Mouse (Mus musculus) 3T3-L1 (cell line): ENCODE results near the gene Rpl19.

Experiments used
- DNase-seq: peaks from one replicate; pipeline ENCODE4 v3.0.0-alpha.2; 2015; ENCODE audit warnings: low read depth, low spot score

Rpl19 gene

GRCm38 (mm10) chr11:98026570-98027296 is at the start of gene Rpl19:
Rpl19 (plus strand) TSS chr11:98026710.
- peak; percentile 87 for DNase-seq

- no peak for DNase-seq
Measured at GRCm38 (mm10) chr11:97977797-97978196, 48.7 kb upstream of the Rpl19 start.

- no peak for DNase-seq
Measured at GRCm38 (mm10) chr11:97978392-97978791, 48.1 kb upstream of the Rpl19 start.

- DNase-seq, result no peak
Measured at GRCm38 (mm10) chr11:97979824-97980495, 46.5 kb upstream of the Rpl19 start.

GRCm38 (mm10) chr11:97980531-97980966 is 46.0 kb upstream of the Rpl19 start:
- peak; percentile 54 for DNase-seq

- DNase-seq, result no peak
Measured at GRCm38 (mm10) chr11:97982721-97983120, 43.8 kb upstream of the Rpl19 start.

GRCm38 (mm10) chr11:97983506-97983905 is 43.0 kb upstream of the Rpl19 start:
- DNase-seq, result no peak

GRCm38 (mm10) chr11:97983983-97984382 is 42.5 kb upstream of the Rpl19 start:
- DNase-seq, result peak; percentile 55

- no peak for DNase-seq
Measured at GRCm38 (mm10) chr11:97985727-97986677, 40.5 kb upstream of the Rpl19 start, which contains the start of gene Plxdc1. Plxdc1 (minus strand) TSS chr11:97986444.

GRCm38 (mm10) chr11:97986738-97987465 is 39.6 kb upstream of the Rpl19 start:
- DNase-seq, result no peak

- DNase-seq, result peak; percentile 98
Measured at GRCm38 (mm10) chr11:97987551-97988526, 38.7 kb upstream of the Rpl19 start.

GRCm38 (mm10) chr11:97988530-97989096 is 37.9 kb upstream of the Rpl19 start:
- peak; percentile 97 for DNase-seq

GRCm38 (mm10) chr11:97994539-97995100 is 31.9 kb upstream of the Rpl19 start:
- peak; percentile 29 for DNase-seq

- no peak for DNase-seq
Measured at GRCm38 (mm10) chr11:97995564-97996288, 30.8 kb upstream of the Rpl19 start, which contains the start of gene Arl5c. Arl5c (minus strand) TSS chr11:97996181.

GRCm38 (mm10) chr11:97996691-97997090 is 29.8 kb upstream of the Rpl19 start:
- DNase-seq, result no peak

- no peak for DNase-seq
Measured at GRCm38 (mm10) chr11:97997387-97997960, 29.0 kb upstream of the Rpl19 start.

- DNase-seq, result no peak
Measured at GRCm38 (mm10) chr11:97998074-97998793, 28.3 kb upstream of the Rpl19 start.
